Mouse (Mus musculus) hindlimb bud, embryonic 11.5 days (tissue): ENCODE data around the gene Adamts8.

Source experiments
- DNase-seq: peaks from one replicate; pipeline ENCODE4 v3.0.0-alpha.2; 2012; ENCODE audit warnings: low read depth, low spot score; ENCODE audit errors: extremely low spot score

Adamts8 gene

GRCm38 (mm10) chr9:30942512-30943313 is at the start of gene Adamts8:
Gene Adamts8 (plus strand): TSS chr9:30942562.
- DNase-seq, result no peak

- no peak for DNase-seq
Observed at GRCm38 (mm10) chr9:30895618-30896017, 46.7 kb upstream of the Adamts8 start.

DNA sequence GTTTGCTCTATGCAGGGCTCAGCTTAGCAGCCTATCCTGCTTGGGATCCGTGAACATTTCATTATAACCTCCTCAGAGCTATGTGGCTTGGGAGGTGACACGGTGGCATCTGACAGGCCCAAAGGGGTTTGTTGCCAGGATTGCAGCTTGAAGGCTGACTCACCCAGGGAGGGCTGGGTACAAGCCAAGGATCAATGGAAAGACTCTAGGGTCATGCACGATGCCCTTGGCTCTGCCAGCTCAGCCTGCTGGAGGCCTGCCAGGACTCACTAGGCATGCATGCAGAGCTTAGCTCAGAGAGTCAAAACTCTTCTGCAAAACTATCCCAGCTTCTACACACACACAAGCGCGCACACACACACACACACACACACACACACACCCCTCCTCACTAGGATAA is 45.6 kb upstream of the Adamts8 start:
- DNase-seq, result no peak

- DNase-seq, result no peak
Observed at GRCm38 (mm10) chr9:30897169-30897568, 45.2 kb upstream of the Adamts8 start.

- DNase-seq, result no peak
Observed at GRCm38 (mm10) chr9:30902152-30902551, 40.2 kb upstream of the Adamts8 start.

DNA sequence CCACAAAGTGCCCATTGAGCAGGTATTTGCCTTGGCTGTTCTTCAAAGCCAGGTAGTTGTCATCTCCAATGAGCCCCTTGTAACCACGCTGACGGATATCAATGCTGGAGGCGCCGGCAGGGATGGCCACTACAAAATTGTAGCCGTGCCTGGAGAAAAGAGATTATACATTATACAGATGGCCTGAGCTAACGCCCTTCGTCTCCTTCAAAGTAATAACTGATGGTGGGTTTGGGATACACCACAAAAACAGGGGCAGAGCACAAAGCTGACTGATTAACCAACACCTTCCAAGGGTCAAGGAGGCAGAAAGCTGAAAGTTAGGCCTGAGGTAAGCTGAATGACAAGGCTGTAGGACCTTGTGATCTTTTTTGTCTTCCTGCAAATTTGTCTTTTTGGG is 39.7 kb upstream of the Adamts8 start:
- no peak for DNase-seq

- DNase-seq, result no peak
Observed at GRCm38 (mm10) chr9:30903266-30903665, 39.1 kb upstream of the Adamts8 start.

GRCm38 (mm10) chr9:30905861-30906260 is 36.5 kb upstream of the Adamts8 start:
- no peak for DNase-seq

DNA sequence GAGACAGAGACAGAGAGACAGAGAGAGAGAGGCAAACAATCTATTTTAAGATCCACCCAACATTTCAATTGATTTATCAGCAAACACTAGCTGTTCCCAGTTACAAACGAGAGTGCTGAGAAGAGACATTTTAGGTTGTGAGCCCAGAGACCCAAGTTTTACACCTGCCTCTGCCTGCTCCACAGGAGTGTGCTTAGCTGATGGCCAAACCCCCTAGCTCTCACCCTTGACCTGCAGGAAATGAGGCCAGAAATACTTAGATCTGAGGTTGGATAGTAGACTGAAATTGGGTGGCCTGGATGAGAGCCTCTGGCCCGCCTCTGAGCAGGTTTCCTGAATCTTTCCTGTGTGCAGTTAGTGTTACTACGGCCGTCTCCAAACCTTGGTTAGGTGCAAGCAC is 35.9 kb upstream of the Adamts8 start:
- DNase-seq, result no peak

DNA sequence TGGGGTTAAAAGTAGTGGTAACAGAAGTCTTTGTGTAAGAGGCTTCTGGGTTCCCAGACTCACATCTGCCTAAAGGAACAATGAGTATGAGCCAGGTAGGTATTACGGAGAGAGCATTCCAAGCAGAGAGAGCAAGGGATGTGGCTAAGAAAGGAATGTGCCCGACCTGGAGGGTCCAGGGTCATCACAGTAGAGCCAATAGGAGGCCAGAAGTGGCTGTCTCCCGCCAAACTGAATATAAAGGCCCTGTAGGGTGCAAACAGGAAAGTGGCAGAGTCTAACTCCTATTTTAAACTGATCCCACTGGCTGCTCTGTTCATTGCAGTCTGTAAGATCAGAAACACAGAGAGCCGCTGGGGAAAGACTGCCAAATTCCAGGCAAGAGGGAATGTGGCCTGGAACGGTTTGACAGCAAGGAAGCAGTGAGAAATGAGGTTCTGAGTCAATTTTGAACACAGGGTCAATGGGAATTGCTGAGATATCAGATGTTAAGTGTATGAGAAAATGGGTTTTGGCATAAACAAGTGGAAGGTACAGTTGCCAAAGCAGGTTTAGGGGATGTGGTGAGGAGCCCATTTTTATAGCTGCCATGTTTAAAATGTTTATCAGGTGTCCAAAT is 34.6 kb upstream of the Adamts8 start:
- DNase-seq, result no peak

- no peak for DNase-seq
Observed at GRCm38 (mm10) chr9:30908296-30908690, 34.1 kb upstream of the Adamts8 start.

DNA sequence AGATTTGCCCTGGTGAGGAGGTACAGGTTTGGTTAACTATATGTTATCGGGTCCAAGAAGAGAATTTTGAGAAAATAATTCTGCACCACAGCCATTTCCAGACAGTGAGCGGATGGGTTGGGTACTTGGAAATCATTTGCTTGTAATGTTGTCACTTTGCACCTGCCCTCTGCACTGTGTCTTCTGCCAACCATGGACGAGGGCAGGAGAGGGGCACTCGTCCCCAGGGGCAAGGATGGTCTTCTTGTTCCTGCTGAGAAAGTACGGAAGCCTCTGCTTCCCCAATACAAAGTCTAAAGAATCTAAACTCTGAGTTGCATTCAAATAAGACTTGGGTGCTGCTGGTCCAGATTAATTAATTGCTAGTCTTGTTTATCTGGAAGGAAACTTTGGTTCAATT is 33.4 kb upstream of the Adamts8 start:
- DNase-seq, result no peak

DNA sequence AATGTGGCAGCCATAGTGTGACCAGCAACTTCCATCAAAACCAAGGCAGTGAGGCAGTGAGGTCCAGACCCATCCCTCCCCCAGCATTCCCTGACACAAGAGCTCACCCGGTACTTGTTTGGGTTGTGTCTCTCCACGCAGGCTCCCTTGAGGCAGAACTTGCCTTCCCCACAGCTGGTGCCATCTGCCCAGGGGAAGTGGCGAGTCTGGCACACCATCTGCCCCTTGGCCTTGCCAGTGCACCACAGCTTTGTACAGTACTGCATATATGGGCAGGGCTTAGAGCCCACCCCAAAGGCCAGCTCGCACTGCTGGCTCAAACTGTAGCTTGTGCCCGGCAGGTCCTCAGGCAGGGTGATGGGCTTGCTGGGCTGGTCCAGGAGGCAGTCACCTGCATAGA is 31.9 kb upstream of the Adamts8 start:
- no peak for DNase-seq

GRCm38 (mm10) chr9:30912161-30912560 is 30.2 kb upstream of the Adamts8 start:
- DNase-seq, result no peak

DNA sequence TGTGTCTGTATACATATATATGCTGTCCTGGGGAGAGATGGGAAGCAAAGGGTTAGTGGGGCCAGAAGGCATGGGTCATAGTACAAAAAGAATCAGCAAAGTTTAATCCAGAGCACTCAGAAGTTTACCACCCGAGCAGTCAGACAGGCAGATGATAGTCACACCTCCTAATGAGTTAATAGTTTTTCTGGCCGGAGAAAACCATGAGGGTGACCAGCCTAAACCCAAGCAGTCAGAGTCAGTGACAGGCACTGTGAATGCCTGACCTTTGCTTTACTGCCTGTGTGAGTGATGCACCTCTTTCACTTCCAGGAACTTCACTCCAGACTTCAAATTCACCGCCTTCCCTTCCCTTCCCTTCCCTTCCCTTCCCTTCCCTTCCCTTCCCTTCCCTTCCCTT is 28.9 kb upstream of the Adamts8 start:
- DNase-seq, result no peak

- no peak for DNase-seq
Observed at GRCm38 (mm10) chr9:30914241-30914640, 28.1 kb upstream of the Adamts8 start.

DNA sequence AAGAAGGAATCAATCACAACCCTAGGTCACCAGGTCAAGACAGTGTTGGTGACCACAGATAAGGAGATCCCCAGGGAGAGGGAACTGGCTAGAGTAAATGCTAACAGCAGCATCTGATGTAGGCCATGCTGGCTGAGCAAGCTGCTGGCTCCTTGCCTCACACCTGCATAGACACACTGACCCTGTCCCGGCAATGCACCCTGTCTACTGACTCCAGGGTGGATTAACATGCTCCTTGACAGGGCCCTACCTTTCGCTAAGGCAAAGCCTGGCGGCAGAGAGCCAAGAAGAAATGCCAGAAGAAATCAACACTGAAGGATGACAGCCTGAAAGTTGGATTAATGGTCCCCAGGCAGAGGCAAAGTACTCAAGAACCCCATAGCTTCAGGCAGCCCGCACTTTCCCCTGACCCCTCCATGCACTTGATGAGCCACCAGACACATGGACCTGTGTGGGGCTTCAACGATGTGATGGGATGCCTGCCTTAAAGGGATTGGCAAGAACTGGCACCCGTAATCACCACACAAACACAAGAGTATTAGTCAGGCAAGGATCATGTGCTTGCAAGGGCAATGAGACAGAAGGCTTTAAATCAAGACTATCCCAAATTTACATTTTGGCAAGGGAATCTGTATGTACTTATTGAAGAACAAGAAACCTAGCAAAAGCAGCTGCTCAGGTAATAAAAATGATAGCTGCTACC is 25.9 kb upstream of the Adamts8 start:
- DNase-seq, result no peak

- DNase-seq, result no peak
Observed at GRCm38 (mm10) chr9:30918466-30919356, 23.7 kb upstream of the Adamts8 start.

DNA sequence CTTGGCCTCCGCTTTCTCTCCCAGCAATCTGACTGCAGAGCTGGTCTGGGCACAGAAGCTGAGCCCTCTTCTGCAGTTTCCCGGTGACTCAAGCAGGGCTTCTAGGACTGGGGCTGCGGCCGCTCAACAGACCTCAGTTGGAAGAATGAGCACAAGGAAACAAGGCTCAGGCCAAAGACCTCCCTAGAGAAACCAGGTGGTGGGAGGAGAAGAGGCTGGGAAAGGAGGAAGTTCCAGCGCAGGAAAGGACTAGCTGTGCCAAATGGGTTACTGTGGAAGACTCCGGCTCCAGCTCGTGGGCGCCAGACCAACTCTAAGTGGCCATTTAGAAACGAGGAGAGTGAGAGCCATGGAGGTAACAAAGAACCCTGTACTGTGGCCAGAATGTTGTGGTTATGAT is 22.7 kb upstream of the Adamts8 start:
- no peak for DNase-seq

DNA sequence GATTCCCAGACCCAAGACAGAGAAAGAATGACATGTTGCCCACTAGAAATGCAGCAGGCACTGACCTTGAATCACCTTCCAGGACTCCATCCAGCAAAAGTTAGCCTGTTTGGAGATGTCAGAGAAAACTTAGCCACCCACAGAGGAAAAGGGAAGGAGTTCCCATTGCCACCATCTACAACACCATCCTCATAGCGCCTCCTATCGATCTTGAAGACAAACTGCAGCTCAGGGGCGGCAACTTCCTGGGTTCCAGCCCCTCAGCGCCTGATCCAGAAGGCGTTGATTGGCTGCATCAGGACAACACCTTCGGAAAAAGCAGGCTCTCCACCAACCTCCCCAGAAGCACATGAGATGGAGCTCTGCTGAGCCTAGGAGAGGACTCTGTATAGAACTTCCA is 21.6 kb upstream of the Adamts8 start:
- no peak for DNase-seq
